Mouse (Mus musculus) liver, embryonic 12.5 days (tissue): ENCODE measurements around the gene Dctn1. TPM values are rescaled to one million over a fixed set of nuclear protein-coding genes. Genes with fewer than 3 reads are reported as not detected.

Source experiments
- ATAC-seq: fragments of 200-750 bp; cut with Nextera tagmentation; 2 replicates; pipeline ENCODE4 v1.8.0; 2017; ENCODE audit warnings: moderate number of reproducible peaks, mild to moderate bottlenecking, moderate library complexity
- H3K27ac ChIP-seq: fragments of 300-500 bp; sonication (generic); 2 replicates; pipeline ENCODE4 v1.5.1; 2016; ENCODE audit warnings: mild to moderate bottlenecking
- H3K27me3 ChIP-seq: fragments of 300-500 bp; sonication (generic); replicated peaks from 2 replicates; pipeline ENCODE4 v1.6.1; 2016; ENCODE audit warnings: mild to moderate bottlenecking, moderate library complexity
- H3K36me3 ChIP-seq: fragments of 300-500 bp; sonication (generic); 2 replicates; pipeline ENCODE4 v1.6.1; 2016; ENCODE audit warnings: mild to moderate bottlenecking, moderate library complexity
- H3K4me1 ChIP-seq: fragments of 300-500 bp; sonication (generic); 2 replicates; pipeline ENCODE4 v1.6.1; 2016
- H3K4me2 ChIP-seq: fragments of 300-500 bp; sonication (generic); 2 replicates; pipeline ENCODE4 v1.6.1; 2016; ENCODE audit warnings: mild to moderate bottlenecking, moderate library complexity
- H3K4me3 ChIP-seq: fragments of 300-500 bp; sonication (generic); 2 replicates; pipeline ENCODE4 v1.5.1; 2016; ENCODE audit warnings: mild to moderate bottlenecking, moderate library complexity
- H3K9ac ChIP-seq: fragments of 300-500 bp; sonication (generic); 2 replicates; pipeline ENCODE4 v1.6.1; 2016; ENCODE audit warnings: mild to moderate bottlenecking, moderate library complexity
- H3K9me3 ChIP-seq: fragments of 300-500 bp; sonication (generic); replicated peaks from 2 replicates; pipeline ENCODE4 v1.6.1; 2016; ENCODE audit warnings: mild to moderate bottlenecking, moderate library complexity
- WGBS: fragments of 180-500 bp; shearing (Covaris S2); methylation state at CpG from one replicate; pipeline ENCODE4 v1.1.7; 2016; ENCODE audit not compliant: insufficient replicate concordance; 5-methylcytosine and 5-hydroxymethylcytosine counted together
- polyA plus RNA-seq: library from polyadenylated mRNA; unstranded; fragments of >200 nt; fragmentation: Nextera tagmentation; extraction: Ambion mirVana; gene quantifications from 2 replicates; pipeline ENCODE4 v1.2.1, GENCODE M21; 2016

The Dctn1 gene
- polyA plus RNA-seq, 1 experiment from 2014 or later, result 46.9 TPM

DNA sequence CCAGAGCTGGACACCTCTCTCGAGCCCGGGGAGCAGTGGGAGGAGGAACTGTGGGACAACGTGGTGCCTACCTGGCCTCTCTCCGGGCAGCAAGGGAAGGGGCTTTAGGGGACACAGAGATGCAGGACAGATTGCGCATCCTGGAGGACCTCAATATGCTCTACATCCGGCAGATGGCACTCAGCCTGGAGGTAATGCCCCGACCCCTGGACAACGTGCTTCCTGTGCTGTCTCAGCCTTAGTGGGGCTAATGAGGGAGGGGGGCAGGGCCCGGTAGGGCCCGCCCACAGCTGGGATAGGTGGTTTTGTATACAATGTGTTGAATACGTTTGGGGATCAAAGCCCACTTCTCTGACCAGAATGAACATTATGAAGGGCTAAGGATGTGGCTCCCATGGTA, 27.7 kb upstream of the Dctn1 start:
- no peaks in the 10 kb centered on the region for H3K9me3 ChIP-seq
- peak overlapping the region; percentile 70 for H3K4me2 ChIP-seq
- peak overlapping the region; percentile 57 for H3K4me3 ChIP-seq
- H3K4me1 ChIP-seq, result peaks cover 73% of the 10 kb centered on the region
- H3K27me3 ChIP-seq, result peaks cover 84% of the 10 kb centered on the region
- WGBS, result 3% methylated on average over 11 of the region's 11 CpGs
- H3K27ac ChIP-seq, result peak overlapping the region; percentile 83
- H3K36me3 ChIP-seq, result no peaks in the 10 kb centered on the region
- ATAC-seq, result peak; percentile 27; the same call in 1 of the 2 replicates
- H3K9ac ChIP-seq, result peak overlapping the region; percentile 71

DNA sequence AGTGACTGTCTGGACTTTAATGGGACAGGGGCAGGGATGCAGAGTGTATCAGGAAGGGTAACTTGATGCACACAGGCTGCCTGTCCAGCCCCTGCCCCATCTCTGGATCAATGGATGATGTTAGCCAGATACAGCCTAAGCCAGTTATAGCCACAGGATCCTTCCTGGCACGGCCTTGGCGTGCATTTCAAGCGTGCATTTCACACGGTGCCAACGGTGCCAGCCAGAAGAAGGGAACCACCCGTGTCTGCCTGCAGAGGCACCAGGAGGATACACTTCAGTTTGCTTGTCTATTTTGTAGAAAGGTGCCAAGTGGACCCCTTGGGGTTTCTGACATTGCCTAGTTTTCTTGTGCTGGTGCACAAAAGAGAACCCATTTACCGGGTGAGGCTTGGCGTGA, 25.7 kb upstream of the Dctn1 start:
- H3K4me3 ChIP-seq, result no peak overlapping the region
- no peak for ATAC-seq
- no peaks in the 10 kb centered on the region for H3K36me3 ChIP-seq
- no peak overlapping the region for H3K9ac ChIP-seq
- H3K4me1 ChIP-seq, result peaks cover 59% of the 10 kb centered on the region
- H3K27ac ChIP-seq, result no peak overlapping the region
- H3K9me3 ChIP-seq, result no peaks in the 10 kb centered on the region
- no peak overlapping the region for H3K4me2 ChIP-seq
- peaks cover 81% of the 10 kb centered on the region for H3K27me3 ChIP-seq
- 79% methylated on average over 8 of the region's 8 CpGs for WGBS

DNA sequence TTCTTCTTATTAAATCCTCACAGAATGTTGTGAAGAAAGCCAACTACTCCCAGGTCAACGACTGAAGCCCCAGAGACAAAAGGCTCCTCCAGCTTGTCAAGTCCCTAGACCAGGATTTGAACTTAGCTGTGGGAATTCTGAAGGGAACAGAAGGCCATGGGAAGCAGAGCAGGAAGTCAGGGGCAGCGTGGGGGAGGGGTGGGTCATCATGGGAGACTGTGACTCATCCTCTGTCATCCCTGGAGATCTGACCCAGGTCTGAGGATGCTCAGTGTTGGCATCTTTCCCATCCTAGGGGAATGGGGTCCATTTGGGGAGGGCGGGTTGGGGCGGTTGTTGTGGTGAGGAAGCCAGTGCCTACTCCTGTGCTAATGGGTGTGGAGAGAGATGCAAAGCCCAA, 24.1 kb upstream of the Dctn1 start:
- no peak overlapping the region for H3K9ac ChIP-seq
- no peak overlapping the region for H3K27ac ChIP-seq
- ATAC-seq, result no peak
- H3K4me2 ChIP-seq, result peak overlapping the region; percentile 56
- no peak overlapping the region for H3K4me3 ChIP-seq
- no peaks in the 10 kb centered on the region for H3K9me3 ChIP-seq
- 38% methylated on average over 4 of the region's 4 CpGs for WGBS
- peaks cover 65% of the 10 kb centered on the region for H3K27me3 ChIP-seq
- peaks cover 54% of the 10 kb centered on the region for H3K4me1 ChIP-seq
- H3K36me3 ChIP-seq, result no peaks in the 10 kb centered on the region; the same call in 1 of the 2 replicates

DNA sequence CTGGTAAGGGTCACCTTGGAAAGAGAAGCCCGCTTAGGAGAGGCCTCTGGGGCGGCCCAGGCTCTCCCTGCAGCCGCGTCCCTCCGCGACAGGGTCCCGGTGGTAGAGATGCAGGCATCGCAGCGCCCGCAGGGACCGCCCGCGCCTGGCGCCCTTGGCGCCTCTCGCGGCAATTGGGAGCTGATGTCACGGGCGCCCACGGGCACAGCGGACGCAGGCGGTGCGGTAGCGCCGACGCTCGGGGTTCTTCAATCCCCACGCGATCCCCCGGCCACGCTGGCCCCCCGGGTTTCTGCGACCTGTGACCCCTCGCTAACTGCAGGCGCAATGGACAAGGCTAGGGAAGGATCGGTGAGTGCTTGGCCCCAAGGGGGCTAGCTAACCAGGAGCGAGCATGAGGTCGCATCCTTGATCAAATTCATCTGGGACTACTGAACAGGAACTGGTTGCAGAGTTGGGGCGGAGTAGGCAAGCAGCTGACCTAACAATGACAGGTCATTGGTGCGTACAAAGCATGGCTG, 23.4 kb upstream of the Dctn1 start:
- H3K36me3 ChIP-seq, result peaks cover 3% of the 10 kb centered on the region; the same call in 1 of the 2 replicates
- H3K27ac ChIP-seq, result no peak overlapping the region
- H3K9me3 ChIP-seq, result no peaks in the 10 kb centered on the region
- 0 out of 2 replicates have a peak overlapping the region, but pooled peaks have one; percentile 5 for H3K9ac ChIP-seq
- peak overlapping the region; percentile 56 for H3K4me2 ChIP-seq
- peak overlapping the region; percentile 30 for H3K4me3 ChIP-seq
- no peak for ATAC-seq
- peaks cover 59% of the 10 kb centered on the region for H3K27me3 ChIP-seq
- peaks cover 48% of the 10 kb centered on the region for H3K4me1 ChIP-seq
- 4% methylated on average over 41 of the region's 41 CpGs for WGBS

GRCm38 (mm10) chr6:83142886-83143285, 22.8 kb upstream of the Dctn1 start:
- Histone ChIP-seq H3K4me1 (peaks cover 42% of the 10 kb centered on the region), H3K4me3 (no peak overlapping the region), H3K9me3 (no peaks in the 10 kb centered on the region), H3K9ac (no peak overlapping the region), H3K27me3 (peaks cover 53% of the 10 kb centered on the region), H3K36me3 (peaks cover 9% of the 10 kb centered on the region), H3K4me2 (peak overlapping the region; percentile 56; the same call in 1 of the 2 replicates), H3K27ac (no peak overlapping the region)
- ATAC-seq, result no peak
- 56% methylated on average over 11 of the region's 11 CpGs for WGBS

- Histone ChIP-seq H3K9ac (no peak overlapping the region), H3K4me1 (peaks cover 27% of the 10 kb centered on the region), H3K36me3 (peaks cover 21% of the 10 kb centered on the region), H3K9me3 (no peaks in the 10 kb centered on the region), H3K27me3 (peaks cover 37% of the 10 kb centered on the region), H3K4me3 (no peak overlapping the region), H3K4me2 (no peak overlapping the region), H3K27ac (no peak overlapping the region)
- WGBS, result 40% methylated on average over 2 of the region's 2 CpGs
- ATAC-seq, result no peak
Measured at GRCm38 (mm10) chr6:83145209-83145608, 20.5 kb upstream of the Dctn1 start.

- H3K27me3 ChIP-seq, result peaks cover 33% of the 10 kb centered on the region
- WGBS, result 54% methylated on average over 9 of the region's 9 CpGs
- no peak for ATAC-seq
- no peak overlapping the region for H3K4me2 ChIP-seq
- no peak overlapping the region for H3K9ac ChIP-seq
- H3K27ac ChIP-seq, result no peak overlapping the region
- H3K36me3 ChIP-seq, result peaks cover 27% of the 10 kb centered on the region
- no peak overlapping the region for H3K4me3 ChIP-seq
- H3K9me3 ChIP-seq, result no peaks in the 10 kb centered on the region
- peaks cover 27% of the 10 kb centered on the region for H3K4me1 ChIP-seq
Measured at GRCm38 (mm10) chr6:83145805-83146204, 19.9 kb upstream of the Dctn1 start.

- H3K4me2 ChIP-seq, result no peak overlapping the region
- H3K27ac ChIP-seq, result no peak overlapping the region
- H3K9ac ChIP-seq, result no peak overlapping the region
- H3K9me3 ChIP-seq, result no peaks in the 10 kb centered on the region
- WGBS, result 56% methylated on average over 7 of the region's 7 CpGs
- peaks cover 22% of the 10 kb centered on the region for H3K27me3 ChIP-seq
- no peak overlapping the region for H3K4me3 ChIP-seq
- peaks cover 30% of the 10 kb centered on the region for H3K4me1 ChIP-seq
- ATAC-seq, result no peak
- H3K36me3 ChIP-seq, result peaks cover 27% of the 10 kb centered on the region
Measured at GRCm38 (mm10) chr6:83147280-83147679, 18.4 kb upstream of the Dctn1 start.

DNA sequence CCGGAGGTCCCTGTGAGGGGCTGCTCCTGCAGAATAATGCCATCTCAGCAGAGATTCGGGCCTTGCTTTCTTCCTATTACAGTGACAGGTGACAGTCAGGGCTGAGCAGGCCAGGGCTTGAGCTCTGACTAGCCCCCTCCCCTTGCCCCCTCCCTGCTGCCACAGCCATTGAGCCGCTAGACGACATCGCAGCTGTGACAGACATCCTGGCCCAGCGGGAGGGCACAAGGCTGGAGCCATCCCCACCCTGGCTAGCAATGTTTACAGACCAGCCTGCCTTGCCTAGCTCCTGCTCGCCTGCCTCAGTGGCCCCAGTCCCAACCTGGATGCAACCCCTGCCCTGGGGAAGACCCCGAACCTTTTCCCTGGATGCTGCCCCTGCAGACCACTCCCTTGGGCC, 14.0 kb upstream of the Dctn1 start:
- WGBS, result 27% methylated on average over 8 of the region's 8 CpGs
- no peak for ATAC-seq
- no peak overlapping the region for H3K9ac ChIP-seq

DNA sequence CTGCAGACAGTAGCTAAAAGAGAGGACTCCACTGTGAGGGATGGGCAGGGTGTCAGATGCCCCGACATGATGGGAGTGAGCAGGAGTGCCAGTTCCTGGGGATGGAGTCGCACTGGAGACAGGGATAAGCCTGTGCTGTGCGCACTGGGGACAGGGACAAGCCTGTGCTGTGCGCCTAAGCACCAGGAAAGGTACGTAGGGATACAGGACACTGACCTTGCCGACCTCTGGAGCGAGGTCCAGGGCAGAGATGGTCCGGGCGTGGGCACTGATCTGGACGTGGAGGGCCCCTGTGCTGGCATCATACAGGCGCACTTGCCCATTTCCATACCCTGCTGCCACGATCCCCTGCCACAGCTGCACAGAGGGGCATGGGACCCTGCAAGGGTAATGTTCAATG, 12.7 kb upstream of the Dctn1 start:
- H3K4me2 ChIP-seq, result no peak overlapping the region
- H3K27ac ChIP-seq, result no peak overlapping the region
- 77% methylated on average over 12 of the region's 12 CpGs for whole genome bisulfite sequencing
- no peak overlapping the region for H3K9ac ChIP-seq
- ATAC-seq, result 0 out of 2 replicates have a peak, but pooled peaks have one; percentile 22
- H3K36me3 ChIP-seq, result peaks cover 17% of the 10 kb centered on the region
- peaks cover 25% of the 10 kb centered on the region for H3K4me1 ChIP-seq
- no peak overlapping the region for H3K4me3 ChIP-seq
- peaks cover 57% of the 10 kb centered on the region for H3K27me3 ChIP-seq
- no peaks in the 10 kb centered on the region for H3K9me3 ChIP-seq

More for the DNA sequence above, 14.0 kb upstream of the Dctn1 start:
- H3K4me3 ChIP-seq, result no peak overlapping the region
- H3K27me3 ChIP-seq, result peaks cover 47% of the 10 kb centered on the region
- H3K4me2 ChIP-seq, result no peak overlapping the region
- no peaks in the 10 kb centered on the region for H3K9me3 ChIP-seq
- peaks cover 27% of the 10 kb centered on the region for H3K36me3 ChIP-seq
- H3K4me1 ChIP-seq, result peaks cover 25% of the 10 kb centered on the region
- H3K27ac ChIP-seq, result no peak overlapping the region

DNA sequence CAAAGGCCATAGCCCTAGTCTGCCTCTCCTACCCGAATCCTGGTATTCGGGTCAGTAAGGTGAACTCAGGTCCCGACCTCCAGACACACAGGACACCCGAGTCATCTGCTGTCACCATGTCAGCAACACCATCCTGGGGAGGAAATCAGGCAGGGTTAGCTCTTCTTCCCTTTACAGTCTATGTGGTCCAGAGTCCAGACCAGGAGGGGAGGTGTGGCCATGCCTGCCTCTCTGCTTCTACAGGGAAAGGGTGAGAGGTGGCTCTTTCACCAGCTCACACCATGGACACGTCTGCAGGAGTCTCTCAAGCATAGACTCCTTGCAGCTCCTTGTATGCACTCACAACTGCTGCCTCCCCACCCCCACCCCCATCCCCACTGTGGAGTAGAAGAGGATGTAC, 12.2 kb upstream of the Dctn1 start:
- no peak for ATAC-seq
- Histone ChIP-seq H3K4me3 (no peak overlapping the region), H3K27me3 (peaks cover 60% of the 10 kb centered on the region), H3K4me2 (no peak overlapping the region), H3K27ac (no peak overlapping the region), H3K9me3 (no peaks in the 10 kb centered on the region), H3K9ac (no peak overlapping the region), H3K36me3 (peaks cover 14% of the 10 kb centered on the region), H3K4me1 (peaks cover 25% of the 10 kb centered on the region)
- 52% methylated on average over 5 of the region's 5 CpGs for WGBS

GRCm38 (mm10) chr6:83155552-83156238, 10.0 kb upstream of the Dctn1 start:
- peak overlapping the region; percentile 84 for H3K4me2 ChIP-seq
- peaks cover 2% of the 10 kb centered on the region for H3K36me3 ChIP-seq
- H3K9ac ChIP-seq, result peak overlapping the region; percentile 52; the same call in 1 of the 2 replicates
- peaks cover 25% of the 10 kb centered on the region for H3K4me1 ChIP-seq
- WGBS, result 13% methylated on average over 23 of the region's 23 CpGs
- no peak overlapping the region for H3K27ac ChIP-seq
- no peak; the same call in 1 of the 2 replicates for ATAC-seq
- H3K4me3 ChIP-seq, result peak overlapping the region; percentile 55
- H3K27me3 ChIP-seq, result peaks cover 72% of the 10 kb centered on the region
- no peaks in the 10 kb centered on the region for H3K9me3 ChIP-seq
